Mouse (Mus musculus) small intestine, adult 10 weeks (tissue): ENCODE data around the gene Gm3573. TPM values are rescaled to one million over a fixed set of nuclear protein-coding genes. Genes with fewer than 3 reads are reported as not detected.

ENCODE experiments used
- polyA plus RNA-seq: library from polyadenylated mRNA; stranded (reverse); fragments of 350-450 nt; fragmentation: Illumina TruSeq; extraction: RNeasy Lipid Tissue Mini Kit (QIAGEN cat#74804); gene quantifications from one replicate; pipeline ENCODE4 v1.2.3, GENCODE M21; 2014; ENCODE audit warnings: low replicate concordance

Gene Gm3573
- polyA plus RNA-seq = not detected

DNA sequence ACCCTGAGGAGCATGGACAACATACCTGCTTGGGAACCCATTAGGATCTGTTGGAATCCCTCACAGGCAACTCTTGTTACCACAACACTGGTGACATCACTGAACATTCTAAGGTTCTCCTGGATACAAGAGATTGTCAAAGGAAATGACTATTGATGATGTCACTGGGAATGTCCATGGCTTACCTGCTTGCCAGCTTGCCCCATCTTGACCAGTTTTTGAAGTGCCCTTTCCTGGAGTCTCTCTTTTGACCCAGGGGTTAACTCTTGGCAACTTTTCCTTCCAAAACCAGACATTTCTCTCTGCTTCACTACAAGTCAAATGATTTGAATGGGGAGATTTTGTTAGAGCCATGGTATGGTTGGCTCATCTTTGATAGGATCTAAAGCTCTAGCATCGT, at the start of gene Gm3573:
TSS of gene Gm3573 (minus strand) at position 101 of the 400 bp plus-strand sequence.

DNA sequence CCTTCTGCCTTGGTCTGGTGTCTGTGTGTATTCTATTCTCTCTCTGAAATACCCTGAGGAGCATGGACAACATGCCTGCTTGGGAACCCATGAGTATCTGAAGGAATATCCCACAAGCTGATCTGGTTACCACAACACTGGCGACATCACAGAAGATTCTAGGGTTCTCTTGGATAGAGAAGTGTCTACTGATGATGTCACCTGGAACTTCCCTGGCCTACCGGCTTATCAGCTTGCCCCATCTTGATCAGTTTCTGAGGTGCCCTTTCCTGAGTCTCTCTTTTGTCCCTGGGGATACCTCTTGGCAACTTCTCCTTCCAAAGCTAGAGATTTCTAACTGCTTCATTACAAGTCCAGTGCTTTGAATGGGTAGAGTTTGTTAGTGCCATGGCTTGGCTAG, 28.1 kb downstream of the Gm3573 start, which contains the start of gene Gm17027:
TSS of gene Gm17027 (minus strand) at position 101 of the 400 bp plus-strand sequence.

Other genes starting within 250 kb of the Gm3573 start
- gene 1700024B05Rik, start 246.8 kb downstream of the Gm3573 start, polyA plus RNA-seq = not detected
- not detected for gene Gm6401, start 222.9 kb downstream of the Gm3573 start, polyA plus RNA-seq
- not detected for gene Gm3543, start 207.5 kb downstream of the Gm3573 start, polyA plus RNA-seq
- gene Gm7951, start 73.4 kb downstream of the Gm3573 start, polyA plus RNA-seq = not detected
- gene Gm17027, start 28.2 kb downstream of the Gm3573 start, polyA plus RNA-seq = not detected
- gene Gm17026, start 69.3 kb upstream of the Gm3573 start, polyA plus RNA-seq = not detected
- not detected for gene Gm9611, start 106.6 kb upstream of the Gm3573 start, polyA plus RNA-seq
- not detected for gene Gm7995, start 119.4 kb upstream of the Gm3573 start, polyA plus RNA-seq
- not detected for gene Gm8005, start 248.9 kb upstream of the Gm3573 start, polyA plus RNA-seq